Mouse (Mus musculus): ENCODE measurements around the gene H2al2a. TPM values are rescaled to one million over a fixed set of nuclear protein-coding genes. Genes with fewer than 3 reads are reported as not detected.
"Not testable (repeated sequence)": the region's sequence is repeated elsewhere in the genome, so short reads cannot be mapped to it uniquely, and the experiment has no call there.

The H2al2a gene
- polyA plus RNA-seq, 1 experiment from 2014 or later = not detected

GRCm38 (mm10) chr2:17970662-17971061 is 26.1 kb downstream of the H2al2a start:
- no peak overlapping the region for H3K9ac ChIP-seq
- H3K27ac ChIP-seq = no peak overlapping the region
- no peaks in the 10 kb centered on the region for H3K27me3 ChIP-seq
- H3K4me1 ChIP-seq = 0 out of 2 replicates have a peak, but pooled peaks cover 5% of the 10 kb centered on the region
- no peaks in the 10 kb centered on the region for H3K9me3 ChIP-seq (replicated peaks)
- WGBS = 45% methylated on average over 1 of the region's 1 CpGs
- no peak overlapping the region for H3K4me2 ChIP-seq
- no peak for ATAC-seq
- no peaks in the 10 kb centered on the region for H3K36me3 ChIP-seq (ENCODE audit: poor library complexity, severe bottlenecking)
- no peak overlapping the region for H3K4me3 ChIP-seq

GRCm38 (mm10) chr2:17970187-17970586 is 26.6 kb downstream of the H2al2a start:
- Histone ChIP-seq H3K9ac (no peak overlapping the region), H3K36me3 (ENCODE audit: poor library complexity, severe bottlenecking) (no peaks in the 10 kb centered on the region), H3K27ac (no peak overlapping the region), H3K27me3 (no peaks in the 10 kb centered on the region), H3K9me3 (replicated peaks) (no peaks in the 10 kb centered on the region), H3K4me1 (0 out of 2 replicates have a peak, but pooled peaks cover 5% of the 10 kb centered on the region), H3K4me2 (no peak overlapping the region), H3K4me3 (no peak overlapping the region)
- peak; percentile 41; the same call in 1 of the 2 replicates for ATAC-seq

- Histone ChIP-seq H3K9me3 (replicated peaks) (no peaks in the 10 kb centered on the region), H3K27me3 (no peaks in the 10 kb centered on the region), H3K9ac (no peak overlapping the region), H3K27ac (no peak overlapping the region), H3K4me1 (0 out of 2 replicates have a peak, but pooled peaks cover 5% of the 10 kb centered on the region), H3K36me3 (ENCODE audit: poor library complexity, severe bottlenecking) (no peaks in the 10 kb centered on the region), H3K4me2 (no peak overlapping the region), H3K4me3 (no peak overlapping the region)
- 98% methylated on average over 2 of the region's 2 CpGs for WGBS
- no peak for ATAC-seq
Observed at GRCm38 (mm10) chr2:17968571-17968970, 28.2 kb downstream of the H2al2a start.

- not testable (repeated sequence) for H3K9ac ChIP-seq; H3K4me3 ChIP-seq; H3K27ac ChIP-seq; ATAC-seq; H3K4me1 ChIP-seq; H3K4me2 ChIP-seq; H3K27me3 ChIP-seq; H3K36me3 ChIP-seq (ENCODE audit: poor library complexity, severe bottlenecking); H3K9me3 ChIP-seq (replicated peaks)
- WGBS = 83% methylated on average over 3 of the region's 3 CpGs
Observed at GRCm38 (mm10) chr2:17968037-17968436, 28.7 kb downstream of the H2al2a start.

DNA sequence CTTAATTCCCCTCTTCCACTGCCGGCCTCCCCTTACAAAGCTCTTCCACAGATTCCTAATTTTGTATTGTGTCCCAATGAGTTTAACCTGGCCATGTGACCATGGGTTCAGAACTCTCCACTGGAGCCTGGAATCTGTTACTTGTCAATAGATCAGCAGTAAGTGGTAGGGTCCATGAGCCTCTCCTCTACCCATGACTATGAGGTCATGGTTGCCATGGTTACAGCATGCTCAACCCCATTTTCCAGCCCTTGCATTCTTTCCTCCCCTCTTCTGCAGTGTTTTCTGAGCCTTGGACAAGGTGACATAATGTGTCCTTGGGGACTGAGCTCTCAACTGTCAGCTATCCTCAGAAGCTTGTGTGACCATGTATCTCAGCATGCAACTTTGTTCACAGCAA is 37.3 kb downstream of the H2al2a start:
- WGBS = 46% methylated on average over 1 of the region's 1 CpGs
- no peak overlapping the region for H3K4me2 ChIP-seq
- no peaks in the 10 kb centered on the region for H3K27me3 ChIP-seq
- H3K4me3 ChIP-seq = no peak overlapping the region
- no peaks in the 10 kb centered on the region for H3K36me3 ChIP-seq (ENCODE audit: poor library complexity, severe bottlenecking)
- no peak overlapping the region for H3K27ac ChIP-seq
- H3K9ac ChIP-seq = no peak overlapping the region
- ATAC-seq = no peak
- H3K4me1 ChIP-seq = no peaks in the 10 kb centered on the region
- H3K9me3 ChIP-seq (replicated peaks) = no peaks in the 10 kb centered on the region

- 87% methylated on average over 3 of the region's 3 CpGs for WGBS
- Histone ChIP-seq H3K9me3 (replicated peaks) (no peaks in the 10 kb centered on the region), H3K4me3 (no peak overlapping the region), H3K36me3 (ENCODE audit: poor library complexity, severe bottlenecking) (no peaks in the 10 kb centered on the region), H3K9ac (no peak overlapping the region), H3K4me1 (no peaks in the 10 kb centered on the region), H3K27me3 (no peaks in the 10 kb centered on the region), H3K27ac (no peak overlapping the region), H3K4me2 (no peak overlapping the region)
- ATAC-seq = no peak
Observed at GRCm38 (mm10) chr2:17946875-17947274, 49.9 kb downstream of the H2al2a start.

Other genes with a start within 250 kb of the H2al2a start
- 16.2 and 20.3 TPM in 2 replicates for gene A930004D18Rik, start 40.8 kb upstream of the H2al2a start, polyA plus RNA-seq (2015; fragmentation: Nextera tagmentation; extraction: Ambion mirVana)
- 17.2 and 17.9 TPM in 2 replicates for gene Skida1, start 52.1 kb upstream of the H2al2a start, polyA plus RNA-seq (2015; fragmentation: Nextera tagmentation; extraction: Ambion mirVana)
- gene Mllt10, start 58.3 kb upstream of the H2al2a start, polyA plus RNA-seq (2015; fragmentation: Nextera tagmentation; extraction: Ambion mirVana) = 73.5 and 75.3 TPM in 2 replicates

Data from forebrain, embryonic 13.5 days (tissue).